Mouse (Mus musculus) large intestine, adult 2 months (tissue): ENCODE results near the gene Kpna6. TPM values are rescaled to one million over a fixed set of nuclear protein-coding genes. Genes with fewer than 3 reads are reported as not detected.

Source experiments
- DNase-seq: peaks from one replicate; pipeline ENCODE4 v3.0.0-alpha.2; 2012; ENCODE audit warnings: low read depth, low spot score
- WGBS: fragments of 180-500 bp; shearing (Covaris S2); methylation state at CpG from one replicate; pipeline ENCODE4 v1.1.7; 2018; 5-methylcytosine and 5-hydroxymethylcytosine counted together
- polyA plus RNA-seq: library from polyadenylated mRNA; depleted of rRNA; stranded (reverse); fragments of >200 nt; gene quantifications from 2 replicates; pipeline ENCODE4 v1.2.3, GENCODE M21; 2012

The Kpna6 gene
- polyA plus RNA-seq, 1 experiment: 15.1 TPM

- WGBS: 90% methylated on average over 14 of the region's 14 CpGs
- DNase-seq: no peak
These were observed 17.8 kb downstream of the Kpna6 start for GRCm38 (mm10) chr4:129654770-129655169.

DNA sequence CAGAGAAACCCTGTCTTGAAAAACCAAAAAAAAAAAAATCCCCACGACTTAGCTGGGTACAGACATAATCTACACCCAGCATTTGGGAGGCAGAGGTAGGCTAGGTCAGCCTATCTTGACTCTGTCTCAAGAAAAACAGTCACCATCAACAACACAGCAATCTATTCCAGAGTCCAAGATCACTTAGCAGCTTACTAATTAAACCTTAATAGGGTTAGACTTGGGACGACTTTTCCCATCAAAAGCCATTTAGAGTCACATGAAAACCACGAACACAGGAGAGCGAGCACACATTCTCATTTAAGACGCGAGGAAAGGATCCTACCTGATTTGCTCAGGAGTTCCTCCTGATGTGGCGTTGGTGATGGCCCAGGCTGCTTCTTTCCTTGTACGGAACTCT lies 22.2 kb downstream of the Kpna6 start:
- DNase-seq: no peak
- WGBS: 92% methylated on average over 8 of the region's 8 CpGs

GRCm38 (mm10) chr4:129648656-129649055 lies 23.9 kb downstream of the Kpna6 start:
- 78% methylated on average over 1 of the region's 1 CpGs for WGBS
- DNase-seq: no peak

DNA sequence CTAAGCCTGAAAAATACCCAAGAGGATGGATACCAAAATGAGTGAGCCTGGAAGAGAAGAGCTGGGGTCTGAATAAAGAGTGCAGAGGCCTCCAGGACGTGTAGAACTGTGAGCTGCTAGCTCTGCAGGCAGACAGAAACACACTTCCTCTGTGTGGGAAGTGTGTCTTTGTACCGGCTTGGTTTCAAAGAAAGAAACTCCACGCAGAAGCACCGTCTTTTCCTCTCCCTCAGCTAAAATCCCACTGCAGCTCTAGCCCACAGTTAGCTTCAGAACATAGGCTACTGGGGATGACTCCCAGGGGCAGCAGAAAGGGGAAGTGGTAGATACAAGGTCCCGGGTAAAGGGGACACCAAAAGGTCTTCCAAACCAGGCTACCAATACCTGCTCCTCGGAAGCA lies 27.4 kb downstream of the Kpna6 start:
- no peak for DNase-seq
- WGBS: 89% methylated on average over 6 of the region's 6 CpGs

- DNase-seq: no peak
- 12% methylated on average over 5 of the region's 5 CpGs for WGBS
These were observed 30.8 kb downstream of the Kpna6 start for GRCm38 (mm10) chr4:129641756-129642155.

- no peak for DNase-seq
- WGBS: under 1% methylated on average over 60 of the region's 60 CpGs
These were observed 31.7 kb downstream of the Kpna6 start, which contains the start of gene Txlna for GRCm38 (mm10) chr4:129640638-129641467. Txlna (minus strand) TSS chr4:129641065.

- no peak for DNase-seq
- WGBS: 0% methylated on average over 17 of the region's 17 CpGs
These were observed 32.4 kb downstream of the Kpna6 start for GRCm38 (mm10) chr4:129640101-129640637.

GRCm38 (mm10) chr4:129639221-129639620 lies 33.3 kb downstream of the Kpna6 start:
- no peak for DNase-seq
- WGBS: 82% methylated on average over 15 of the region's 15 CpGs

- DNase-seq: no peak
- 76% methylated on average over 6 of the region's 6 CpGs for WGBS
These were observed 38.7 kb downstream of the Kpna6 start for GRCm38 (mm10) chr4:129633852-129634251.

GRCm38 (mm10) chr4:129631867-129632266 lies 40.7 kb downstream of the Kpna6 start:
- WGBS: 89% methylated on average over 12 of the region's 12 CpGs
- DNase-seq: no peak

GRCm38 (mm10) chr4:129630944-129631343 lies 41.6 kb downstream of the Kpna6 start:
- 49% methylated on average over 4 of the region's 4 CpGs for WGBS

DNA sequence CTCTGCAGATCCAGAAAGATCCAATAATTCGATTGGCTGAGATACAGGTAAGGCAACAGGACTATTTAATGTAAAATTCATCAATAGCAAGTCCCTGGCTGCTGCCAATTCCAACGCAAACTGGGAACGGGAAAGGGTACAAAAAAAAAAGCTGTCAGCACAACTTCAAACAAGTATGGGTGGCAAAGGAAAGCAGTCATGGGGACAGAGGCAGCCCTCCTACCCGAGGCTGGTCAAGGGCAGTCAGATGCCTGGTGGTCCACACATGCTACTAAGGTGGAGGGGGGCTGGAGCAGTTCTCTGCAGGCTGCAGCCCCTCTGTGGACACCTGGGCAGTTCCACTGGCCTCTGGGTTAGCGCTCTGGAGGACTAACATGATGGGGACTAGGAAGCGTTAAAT lies 46.5 kb downstream of the Kpna6 start:
- no peak for DNase-seq
- 82% methylated on average over 6 of the region's 6 CpGs for WGBS

More at GRCm38 (mm10) chr4:129630944-129631343, 41.6 kb downstream of the Kpna6 start:
- DNase-seq: no peak

DNA sequence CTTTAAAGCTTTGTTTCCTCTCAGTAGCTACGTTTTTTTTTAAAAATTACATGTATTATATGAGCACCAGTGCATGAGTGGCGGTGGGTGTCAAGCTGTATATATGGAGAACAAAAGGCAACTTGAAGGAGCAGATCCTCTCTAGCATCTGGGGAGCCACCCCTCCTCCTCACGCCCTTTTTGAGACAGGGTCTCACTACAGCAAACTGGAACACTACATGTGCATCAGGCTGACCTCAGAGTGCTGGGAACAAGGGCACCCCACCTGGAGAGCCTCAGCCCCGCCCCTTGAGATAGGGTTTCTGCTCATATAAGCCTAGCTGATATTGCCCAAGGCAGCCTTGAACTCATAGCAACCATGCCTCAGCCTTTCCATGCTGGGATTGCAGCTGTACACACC lies 47.1 kb downstream of the Kpna6 start:
- WGBS: 61% methylated on average over 4 of the region's 4 CpGs
- DNase-seq: no peak

DNA sequence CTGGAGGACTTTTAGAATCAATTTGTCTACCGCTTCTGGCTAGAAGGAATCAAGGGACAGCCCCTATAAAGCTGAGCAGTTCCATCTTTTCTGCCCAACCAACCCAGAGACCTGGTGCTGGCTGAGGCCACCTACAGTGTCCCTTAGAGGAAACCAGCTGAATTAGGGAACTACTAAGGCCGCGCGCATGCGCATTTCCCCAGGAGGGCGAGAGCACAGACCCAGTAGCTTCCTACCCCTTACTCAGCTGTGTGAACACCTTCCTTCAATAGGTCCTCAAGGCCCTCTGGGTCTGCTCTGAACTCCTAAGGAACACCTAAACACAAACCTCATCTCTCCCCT lies 47.6 kb downstream of the Kpna6 start:
- DNase-seq: no peak
- WGBS: 3% methylated on average over 6 of the region's 6 CpGs

DNA sequence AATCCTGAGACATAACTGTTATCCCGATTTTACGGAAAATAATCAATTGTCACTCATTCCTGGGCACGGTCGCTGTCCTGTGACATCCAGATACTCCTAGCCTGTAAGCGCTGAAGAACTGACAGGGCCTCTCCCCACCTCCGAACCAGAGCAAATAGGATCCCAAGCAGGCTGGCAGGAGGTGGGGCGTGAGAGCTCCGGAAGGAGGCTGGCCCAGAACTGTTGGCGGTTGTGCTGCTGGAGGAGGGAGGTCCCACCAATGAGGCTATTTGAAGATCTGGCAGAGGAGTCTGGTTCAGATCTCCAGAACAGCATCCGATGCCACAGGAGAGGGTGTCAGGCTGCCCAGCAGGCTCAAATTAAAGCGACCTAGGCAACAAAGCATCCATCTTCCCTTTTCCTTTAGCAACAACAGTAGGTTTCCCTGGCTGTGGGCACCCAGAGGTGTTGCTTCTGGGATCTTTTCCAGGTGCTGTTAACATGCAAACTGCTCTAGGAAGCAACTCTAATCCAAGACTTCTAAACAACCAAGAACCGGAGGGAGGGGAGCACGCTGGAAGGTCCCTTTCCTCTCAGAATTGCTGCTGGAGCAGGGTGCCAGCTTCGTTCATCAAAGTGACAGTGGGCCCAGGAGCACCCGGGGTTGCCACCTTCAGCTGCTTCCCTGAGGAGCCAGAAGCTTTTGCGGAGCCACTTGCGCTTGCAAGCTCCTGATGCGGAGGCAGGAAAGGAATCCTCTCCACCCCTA lies 48.1 kb downstream of the Kpna6 start:
- WGBS: 3% methylated on average over 18 of the region's 18 CpGs
- no peak for DNase-seq

- WGBS: under 1% methylated on average over 10 of the region's 10 CpGs
- DNase-seq: no peak
These were observed 48.9 kb downstream of the Kpna6 start, which contains the start of gene Ccdc28b for GRCm38 (mm10) chr4:129623681-129624091. Ccdc28b (minus strand) TSS chr4:129623947.

GRCm38 (mm10) chr4:129622803-129623535 lies 49.6 kb downstream of the Kpna6 start:
- DNase-seq: no peak
- WGBS: 20% methylated on average over 8 of the region's 8 CpGs

DNA sequence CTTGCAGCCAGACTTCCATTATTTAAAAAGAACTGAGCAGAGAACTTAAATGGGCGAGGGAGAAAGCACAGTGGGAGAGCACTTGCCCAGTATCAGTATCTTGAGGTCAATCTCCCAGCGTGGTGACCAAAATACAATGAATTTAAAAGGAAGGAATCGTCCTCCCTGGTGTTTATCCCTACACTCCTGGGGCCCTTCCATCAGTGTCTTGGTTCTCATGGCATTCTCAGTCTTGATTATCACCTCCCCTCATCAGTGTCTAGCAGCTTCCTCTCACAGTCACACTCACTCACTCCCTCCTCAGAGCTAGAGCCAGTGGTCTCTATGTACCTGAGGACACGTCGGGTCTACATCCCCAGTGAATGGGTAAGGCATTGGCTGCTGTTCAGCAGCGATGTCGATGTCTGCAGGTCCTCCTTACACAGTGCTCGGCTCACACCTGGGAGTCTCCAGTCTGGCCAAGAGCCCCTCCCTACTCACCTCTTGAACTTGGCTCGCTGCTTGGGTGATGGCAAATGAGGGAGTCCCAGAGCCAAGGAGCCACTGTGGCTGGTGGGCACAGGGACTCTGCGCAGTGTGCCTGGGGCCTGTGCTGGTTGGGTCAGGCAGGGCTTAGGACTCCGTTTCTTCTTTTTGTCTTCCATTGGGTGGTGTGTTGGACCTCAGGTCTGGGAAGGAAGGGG lies 50.3 kb downstream of the Kpna6 start:
- DNase-seq: no peak
- WGBS: 80% methylated on average over 11 of the region's 11 CpGs

DNA sequence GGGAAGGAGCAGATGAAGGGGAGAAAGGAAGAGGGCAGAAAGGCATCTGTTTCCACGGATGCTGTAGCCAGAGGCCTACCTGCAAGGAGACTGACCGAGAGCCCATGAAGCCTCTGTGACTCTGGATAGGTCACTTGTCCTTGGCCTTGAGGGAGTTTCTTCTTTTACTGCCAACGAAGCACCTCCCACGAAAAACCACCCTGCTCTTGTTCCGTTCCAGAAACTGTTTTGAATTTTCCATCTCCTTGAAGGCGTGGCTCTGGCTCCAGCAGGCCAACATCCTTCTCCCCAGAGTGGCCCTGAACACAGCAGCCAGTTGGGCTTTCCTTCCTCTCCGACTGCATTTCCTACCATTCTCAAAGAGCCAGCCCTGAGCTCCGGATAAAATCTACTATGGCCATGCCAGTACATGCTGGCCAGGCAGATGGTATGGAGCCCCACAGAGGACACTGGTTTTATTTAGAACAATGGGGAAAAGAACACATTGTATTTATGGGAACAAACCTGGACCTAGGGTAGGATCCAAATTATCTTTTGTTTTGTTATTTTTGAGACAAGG lies 51.2 kb downstream of the Kpna6 start:
- 21% methylated on average over 8 of the region's 8 CpGs for WGBS
- DNase-seq: no peak
